Mouse (Mus musculus) forebrain, embryonic 14.5 days (tissue): ENCODE data around the gene Hid1. TPM values are rescaled to one million over a fixed set of nuclear protein-coding genes. Genes with fewer than 3 reads are reported as not detected.

Source experiments
- ATAC-seq: fragments of 200-750 bp; cut with Nextera tagmentation; 2 replicates; pipeline ENCODE4 v1.8.0; 2017; ENCODE audit warnings: mild to moderate bottlenecking, moderate library complexity
- DNase-seq: peaks from one replicate; pipeline ENCODE4 v3.0.0-alpha.2; 2015; ENCODE audit warnings: low spot score
- H3K27ac ChIP-seq: fragments of 300-500 bp; sonication (generic); 2 replicates; pipeline ENCODE4 v1.5.1; 2014; ENCODE audit warnings: low read depth, mild to moderate bottlenecking, control low read depth, low read length, moderate library complexity
- H3K27me3 ChIP-seq: fragments of 300-500 bp; sonication (generic); replicated peaks from 2 replicates; pipeline ENCODE4 v1.6.1; 2014; ENCODE audit warnings: low read length, control low read depth, mixed read lengths; ENCODE audit not compliant: control insufficient read depth, insufficient read depth
- H3K36me3 ChIP-seq: fragments of 300-500 bp; sonication (generic); 2 replicates; pipeline ENCODE4 v1.6.1; 2014; ENCODE audit warnings: low read length, control low read depth; ENCODE audit not compliant: control insufficient read depth, insufficient read depth
- H3K4me1 ChIP-seq: fragments of 300-500 bp; sonication (generic); 2 replicates; pipeline ENCODE4 v1.6.1; 2014; ENCODE audit warnings: antibody characterized with exemption, low read length, control low read depth; ENCODE audit not compliant: control insufficient read depth, insufficient read depth
- H3K4me2 ChIP-seq: fragments of 300-500 bp; sonication (generic); 2 replicates; pipeline ENCODE4 v1.6.1; 2014; ENCODE audit warnings: mild to moderate bottlenecking, control low read depth, low read length
- H3K4me3 ChIP-seq: fragments of 300-500 bp; sonication (generic); 2 replicates; pipeline ENCODE4 v1.5.1; 2014; ENCODE audit warnings: low read depth, low read length, control low read depth
- H3K9ac ChIP-seq: fragments of 300-500 bp; sonication (generic); 2 replicates; pipeline ENCODE4 v1.6.1; 2014; ENCODE audit warnings: mild to moderate bottlenecking, low read length, control low read depth, moderate library complexity
- H3K9me3 ChIP-seq: fragments of 300-500 bp; sonication (generic); replicated peaks from 2 replicates; pipeline ENCODE4 v1.6.1; 2016; ENCODE audit warnings: low read length, control low read depth, mixed read lengths; ENCODE audit not compliant: control insufficient read depth
- WGBS: fragments of 180-500 bp; shearing (Covaris S2); extraction: QIAGEN DNeasy Blood & Tissue Kit; methylation state at CpG from one replicate; pipeline ENCODE4 v1.1.7; 2014; 5-methylcytosine and 5-hydroxymethylcytosine counted together
- polyA plus RNA-seq: library from polyadenylated mRNA; unstranded; fragments of >200 nt; fragmentation: Nextera tagmentation; extraction: Ambion mirVana; gene quantifications from 2 replicates; pipeline ENCODE4 v1.2.1, GENCODE M21; 2014

Gene Hid1
- polyA plus RNA-seq = 32.0 and 36.3 TPM in 2 replicates

DNA sequence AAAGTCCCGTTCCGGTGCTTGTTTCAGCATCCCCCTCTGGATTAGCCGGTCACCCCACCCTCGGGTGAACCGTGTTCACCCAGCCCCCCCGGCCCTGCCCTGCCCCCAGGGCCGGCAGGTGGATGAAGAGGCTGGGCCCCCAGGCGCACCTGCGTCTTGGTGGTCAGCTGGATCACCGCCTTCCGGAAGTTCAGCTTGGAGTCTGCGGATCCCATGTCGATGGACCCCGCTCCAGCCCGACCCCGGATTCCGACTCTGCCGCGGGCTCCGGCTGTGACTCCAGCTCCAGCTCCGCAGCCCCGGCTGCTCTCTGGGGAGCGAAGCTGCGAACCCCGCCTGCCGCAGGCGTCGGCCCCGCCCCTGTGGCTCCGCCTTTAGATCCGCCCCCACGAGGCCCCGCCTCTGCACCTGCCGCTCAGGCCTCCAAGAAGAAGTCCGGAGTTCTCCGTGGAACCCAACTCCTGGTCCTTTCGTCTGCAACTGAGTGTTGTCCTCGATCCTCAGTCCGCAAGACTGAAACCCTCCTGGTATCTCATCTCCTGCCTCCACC, at the start of gene Hid1:
Gene Hid1, minus strand, starts transcription at position 362 of the 550 bp plus-strand sequence.
- DNase-seq = peak; percentile 86
- peak; percentile 88 for ATAC-seq
- H3K9ac ChIP-seq = peak within 1 kb of the TSS; percentile 84
- H3K36me3 ChIP-seq = no peaks in the 10 kb centered on the region
- WGBS = under 1% methylated on average over 38 of the region's 39 CpGs
- peak within 1 kb of the TSS; percentile 69 for H3K4me3 ChIP-seq
- H3K9me3 ChIP-seq = no peaks in the 10 kb centered on the region
- 0 out of 2 replicates have a peak, but pooled peaks cover 4% of the 10 kb centered on the region for H3K27me3 ChIP-seq
- peak within 1 kb of the TSS; percentile 64 for H3K27ac ChIP-seq
- H3K4me1 ChIP-seq = peaks cover 8% of the 10 kb centered on the region
- peak within 1 kb of the TSS; percentile 96 for H3K4me2 ChIP-seq

DNA sequence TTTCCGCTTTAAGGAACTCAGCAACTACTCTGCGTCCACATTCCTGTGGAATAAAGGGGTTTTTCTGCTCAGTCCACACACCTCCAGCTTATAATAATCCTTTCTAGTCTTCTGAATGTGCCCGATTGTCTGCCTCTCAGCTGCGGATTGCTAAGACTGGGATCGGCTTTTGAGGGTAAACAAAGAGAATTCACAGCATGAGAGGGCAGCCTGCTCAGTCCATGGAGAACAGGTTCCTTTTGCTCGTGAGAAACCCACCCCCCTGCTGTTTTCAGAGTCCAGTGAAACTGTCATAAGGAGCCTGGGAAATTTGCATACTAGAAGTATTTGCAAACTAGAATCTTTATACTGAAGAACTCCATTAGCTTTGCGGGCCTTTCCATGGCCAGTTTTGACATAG, 42.0 kb upstream of the Hid1 start:
- 4% methylated on average over 7 of the region's 7 CpGs for WGBS
- Histone ChIP-seq H3K9ac (peak overlapping the region; percentile 47), H3K4me3 (no peak overlapping the region), H3K27me3 (no peaks in the 10 kb centered on the region), H3K36me3 (peaks cover 44% of the 10 kb centered on the region), H3K4me1 (peaks cover 34% of the 10 kb centered on the region), H3K27ac (peak overlapping the region; percentile 74), H3K9me3 (no peaks in the 10 kb centered on the region), H3K4me2 (peak overlapping the region; percentile 23; the same call in 1 of the 2 replicates)
- ATAC-seq (0 out of 2 replicates have a peak, but pooled peaks have one; percentile 6), DNase-seq (peak; percentile 72)

- Histone ChIP-seq H3K4me1 (peaks cover 38% of the 10 kb centered on the region), H3K27ac (peak overlapping the region; percentile 74), H3K9me3 (no peaks in the 10 kb centered on the region), H3K27me3 (no peaks in the 10 kb centered on the region), H3K36me3 (peaks cover 44% of the 10 kb centered on the region), H3K4me3 (no peak overlapping the region), H3K4me2 (no peak overlapping the region), H3K9ac (0 out of 2 replicates have a peak overlapping the region, but pooled peaks have one; percentile 47)
- DNase-seq (no peak), ATAC-seq (no peak)
- 64% methylated on average over 6 of the region's 6 CpGs for WGBS
Observed at GRCm38 (mm10) chr11:115408266-115408920, 40.8 kb upstream of the Hid1 start.

GRCm38 (mm10) chr11:115406858-115407401, 39.4 kb upstream of the Hid1 start:
- peaks cover 42% of the 10 kb centered on the region for H3K4me1 ChIP-seq
- H3K9me3 ChIP-seq = no peaks in the 10 kb centered on the region
- no peaks in the 10 kb centered on the region for H3K27me3 ChIP-seq
- WGBS = 94% methylated on average over 17 of the region's 17 CpGs
- no peak overlapping the region for H3K27ac ChIP-seq
- DNase-seq (no peak), ATAC-seq (no peak)
- H3K4me2 ChIP-seq = no peak overlapping the region
- peaks cover 44% of the 10 kb centered on the region for H3K36me3 ChIP-seq
- H3K4me3 ChIP-seq = no peak overlapping the region
- H3K9ac ChIP-seq = no peak overlapping the region

- H3K4me3 ChIP-seq = no peak overlapping the region
- no peak for ATAC-seq
- no peak overlapping the region for H3K4me2 ChIP-seq
- H3K27me3 ChIP-seq = no peaks in the 10 kb centered on the region
- no peak overlapping the region for H3K9ac ChIP-seq
- peaks cover 39% of the 10 kb centered on the region for H3K36me3 ChIP-seq
- H3K9me3 ChIP-seq = no peaks in the 10 kb centered on the region
- H3K27ac ChIP-seq = no peak overlapping the region
- H3K4me1 ChIP-seq = peaks cover 36% of the 10 kb centered on the region
- DNase-seq = no peak
- WGBS = 93% methylated on average over 6 of the region's 6 CpGs
Observed at GRCm38 (mm10) chr11:115405723-115406122, 38.2 kb upstream of the Hid1 start.

DNA sequence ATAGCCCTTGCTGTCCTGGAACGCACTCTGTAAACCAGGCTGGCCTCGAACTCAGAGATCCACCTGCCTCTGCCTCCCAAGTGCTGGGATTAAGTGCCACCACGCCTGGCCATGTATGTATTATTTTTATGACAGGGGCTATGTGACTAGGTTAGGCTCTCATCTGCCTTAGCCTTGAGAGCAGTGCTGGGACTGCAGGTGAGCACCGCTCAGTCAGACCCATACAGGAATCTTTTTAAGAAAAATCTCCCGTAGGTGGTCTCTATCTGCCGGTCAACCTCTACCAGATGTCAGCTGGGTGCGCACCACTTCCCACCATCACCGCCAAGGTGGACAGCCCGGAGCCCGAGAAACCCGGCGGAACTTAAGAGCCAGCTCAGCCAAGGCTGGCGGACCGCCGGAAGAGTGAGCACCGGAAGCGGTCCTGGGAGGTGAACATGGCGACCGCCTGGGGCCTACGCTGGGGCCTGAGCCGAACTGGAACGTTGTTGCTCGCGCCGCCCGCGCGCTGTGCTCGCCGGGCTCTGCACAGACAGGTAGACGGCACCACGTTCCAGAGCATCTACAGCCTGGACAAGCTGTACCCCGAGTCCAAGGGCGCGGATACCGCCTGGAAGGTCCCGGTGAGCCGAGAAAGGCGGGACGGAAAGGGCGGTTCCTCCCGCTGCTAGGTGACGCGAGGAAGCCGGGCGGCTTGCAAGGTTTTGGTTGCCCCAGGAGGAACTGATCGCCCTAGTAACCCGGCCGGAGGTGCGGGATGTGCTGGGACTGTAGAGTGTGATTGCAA, 36.0 kb upstream of the Hid1 start, which contains the start of gene Mrpl58:
Gene Mrpl58, plus strand, starts transcription at position 415 of the 787 bp plus-strand sequence.
- ATAC-seq (peak; percentile 91), DNase-seq (peak; percentile 87)
- Histone ChIP-seq H3K9me3 (no peaks in the 10 kb centered on the region), H3K4me3 (peak within 1 kb of the TSS; percentile 86), H3K27ac (peak within 1 kb of the TSS; percentile 89), H3K36me3 (peaks cover 29% of the 10 kb centered on the region), H3K4me1 (peaks cover 16% of the 10 kb centered on the region), H3K27me3 (no peaks in the 10 kb centered on the region), H3K4me2 (peak within 1 kb of the TSS; percentile 67), H3K9ac (peak within 1 kb of the TSS; percentile 95)
- 3% methylated on average over 50 of the region's 50 CpGs for WGBS

- Histone ChIP-seq H3K4me1 (peaks cover 15% of the 10 kb centered on the region), H3K4me3 (no peak overlapping the region), H3K9ac (peak overlapping the region; percentile 14; the same call in 1 of the 2 replicates), H3K36me3 (peaks cover 8% of the 10 kb centered on the region), H3K9me3 (no peaks in the 10 kb centered on the region), H3K27ac (peak overlapping the region; percentile 56; the same call in 1 of the 2 replicates), H3K4me2 (0 out of 2 replicates have a peak overlapping the region, but pooled peaks have one; percentile 0), H3K27me3 (no peaks in the 10 kb centered on the region)
- 42% methylated on average over 11 of the region's 11 CpGs for WGBS
- DNase-seq = peak; percentile 52
- no peak for ATAC-seq
Observed at GRCm38 (mm10) chr11:115400630-115401391, 33.3 kb upstream of the Hid1 start.

DNA sequence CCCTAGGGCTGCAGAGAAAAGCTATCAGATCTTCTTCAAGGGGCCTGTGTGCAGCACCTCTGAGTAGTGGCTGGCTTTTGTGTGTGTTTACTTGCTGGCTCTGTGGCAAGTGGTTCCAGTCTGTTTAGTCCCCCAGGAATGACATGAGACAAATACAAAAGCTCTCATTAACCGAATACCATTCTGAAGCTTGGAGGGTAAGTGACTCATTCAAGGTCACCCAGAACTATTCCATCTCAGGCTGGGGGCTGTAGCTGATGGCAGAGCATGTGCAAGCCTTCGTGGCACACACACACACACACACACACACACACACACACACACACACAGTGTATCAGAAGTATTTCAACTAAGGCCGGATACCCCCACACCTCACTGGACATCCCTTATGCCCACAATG, 32.6 kb upstream of the Hid1 start:
- Histone ChIP-seq H3K4me3 (no peak overlapping the region), H3K27me3 (no peaks in the 10 kb centered on the region), H3K27ac (peak overlapping the region; percentile 56; the same call in 1 of the 2 replicates), H3K36me3 (peaks cover 12% of the 10 kb centered on the region), H3K9me3 (no peaks in the 10 kb centered on the region), H3K4me2 (no peak overlapping the region), H3K4me1 (peaks cover 14% of the 10 kb centered on the region), H3K9ac (no peak overlapping the region)
- no peak for DNase-seq
- 85% methylated on average over 3 of the region's 3 CpGs for WGBS
- ATAC-seq = no peak
